Mouse (Mus musculus) brain, embryonic 18.5 days (tissue): Measurements from ENCODE around the gene Sstr4.

ENCODE experiments used
- DNase-seq: peaks from one replicate; pipeline ENCODE4 v3.0.0-alpha.2; 2012; ENCODE audit warnings: low read depth, low spot score

The Sstr4 gene

GRCm38 (mm10) chr2:148393846-148394245 lies 1.3 kb upstream of the Sstr4 start:
- DNase-seq = no peak

- DNase-seq = no peak
These were observed 1.1 kb downstream of the Sstr4 start for GRCm38 (mm10) chr2:148396209-148396608.

GRCm38 (mm10) chr2:148397015-148397783 lies 2.1 kb downstream of the Sstr4 start:
- DNase-seq = no peak

GRCm38 (mm10) chr2:148397784-148398100 lies 2.6 kb downstream of the Sstr4 start:
- no peak for DNase-seq

GRCm38 (mm10) chr2:148398901-148399685 lies 3.9 kb downstream of the Sstr4 start:
- DNase-seq = no peak

- DNase-seq = no peak
These were observed 7.1 kb downstream of the Sstr4 start for GRCm38 (mm10) chr2:148402227-148402626.

GRCm38 (mm10) chr2:148404906-148405305 lies 9.8 kb downstream of the Sstr4 start:
- no peak for DNase-seq

GRCm38 (mm10) chr2:148406160-148406970 lies 11.2 kb downstream of the Sstr4 start:
- DNase-seq = no peak

GRCm38 (mm10) chr2:148406971-148407869 lies 12.1 kb downstream of the Sstr4 start:
- no peak for DNase-seq

GRCm38 (mm10) chr2:148407870-148408760 lies 13.0 kb downstream of the Sstr4 start, which contains the start of gene Thbd:
TSS of gene Thbd (minus strand) at chr2:148408188.
- no peak for DNase-seq

GRCm38 (mm10) chr2:148408761-148409120 lies 13.6 kb downstream of the Sstr4 start:
- DNase-seq = no peak

GRCm38 (mm10) chr2:148409141-148409540 lies 14.0 kb downstream of the Sstr4 start:
- no peak for DNase-seq

- DNase-seq = no peak
These were observed 14.7 kb downstream of the Sstr4 start for GRCm38 (mm10) chr2:148409821-148410220.

- DNase-seq = no peak
These were observed 24.0 kb downstream of the Sstr4 start for GRCm38 (mm10) chr2:148419151-148419550.

- no peak for DNase-seq
These were observed 24.6 kb downstream of the Sstr4 start for GRCm38 (mm10) chr2:148419776-148420175.

GRCm38 (mm10) chr2:148421112-148421511 lies 26.0 kb downstream of the Sstr4 start:
- DNase-seq = no peak

- DNase-seq = no peak
These were observed 26.6 kb downstream of the Sstr4 start for GRCm38 (mm10) chr2:148421706-148422105.

- DNase-seq = no peak
These were observed 30.7 kb downstream of the Sstr4 start for GRCm38 (mm10) chr2:148425709-148426382.

- no peak for DNase-seq
These were observed 32.4 kb downstream of the Sstr4 start for GRCm38 (mm10) chr2:148427553-148427952.

GRCm38 (mm10) chr2:148428523-148428922 lies 33.4 kb downstream of the Sstr4 start:
- no peak for DNase-seq
